Mouse (Mus musculus) erythroid progenitor cell, adult 5-6 weeks (primary cell): ENCODE data around the gene Aurka. TPM values are rescaled to one million over a fixed set of nuclear protein-coding genes. Genes with fewer than 3 reads are reported as not detected.

ENCODE experiments used
- ATAC-seq: replicated peaks from 2 replicates; pipeline ENCODE4 v1.8.0; 2016; ENCODE audit warnings: moderate number of reproducible peaks, mild to moderate bottlenecking, moderate TSS enrichment, inconsistent platforms; ENCODE audit not compliant: poor library complexity, low FRiP score, severe bottlenecking
- total RNA-seq, 2 experiments: library from RNA; stranded (forward) in 1 of 2; stranded (reverse) in 1 of 2; fragments of 150-400 nt in 1 of 2; fragments of 186-747, 209-891 nt in 1 of 2; gene quantifications; 2 replicates each; pipeline versions ENCODE4 v1.2.3 to v1.2.4; 2015 to 2017; ENCODE audit warnings: low replicate concordance in 2 of 2

The Aurka gene
- total RNA-seq, 2 experiments from 2014 or later = 198 to 316 TPM

GRCm38 (mm10) chr2:172343751-172344150 lies 26.6 kb downstream of the Aurka start:
- no peak for ATAC-seq

GRCm38 (mm10) chr2:172341606-172342005 lies 28.7 kb downstream of the Aurka start:
- no peak for ATAC-seq

GRCm38 (mm10) chr2:172340936-172341335 lies 29.4 kb downstream of the Aurka start:
- ATAC-seq = no peak

- no peak for ATAC-seq
Measured at GRCm38 (mm10) chr2:172338206-172338942, 32.0 kb downstream of the Aurka start.

- ATAC-seq = 0 out of 2 replicates have a peak, but pooled peaks have one; percentile 64
Measured at GRCm38 (mm10) chr2:172329179-172329578, 41.2 kb downstream of the Aurka start.

- ATAC-seq = no peak
Measured at GRCm38 (mm10) chr2:172328248-172328647, 42.1 kb downstream of the Aurka start.

GRCm38 (mm10) chr2:172320878-172321277 lies 49.5 kb downstream of the Aurka start:
- no peak for ATAC-seq

GRCm38 (mm10) chr2:172311731-172312130 lies 58.6 kb downstream of the Aurka start:
- no peak for ATAC-seq

- no peak for ATAC-seq
Measured at GRCm38 (mm10) chr2:172306544-172306943, 63.8 kb downstream of the Aurka start.

Other genes starting within 250 kb of the Aurka start
- not detected in 2 replicates for gene Mc3r, start 122.0 kb downstream of the Aurka start, total RNA-seq (2015; ENCODE audit: low replicate concordance)
- not detected in 2 replicates for gene Mc3r, start 122.0 kb downstream of the Aurka start, total RNA-seq (2017; ENCODE audit: low replicate concordance)
- 93.3 and 105 TPM in 2 replicates for gene Fam210b, start 25.0 kb downstream of the Aurka start, total RNA-seq (2015; ENCODE audit: low replicate concordance)
- gene Fam210b, start 25.0 kb downstream of the Aurka start, total RNA-seq (2017; ENCODE audit: low replicate concordance) = 66.6 and 77.2 TPM in 2 replicates
- 14.1 and 21.4 TPM in 2 replicates for gene Cstf1, start 146 bp upstream of the Aurka start, total RNA-seq (2015; ENCODE audit: low replicate concordance)
- gene Cstf1, start 146 bp upstream of the Aurka start, total RNA-seq (2017; ENCODE audit: low replicate concordance) = 17.1 and 42.2 TPM in 2 replicates
- gene Cass4, start 23.3 kb upstream of the Aurka start, total RNA-seq (2015; ENCODE audit: low replicate concordance) = not detected in 2 replicates
- 0.77 TPM in 1 of 2 replicates, not detected in the other for gene Cass4, start 23.3 kb upstream of the Aurka start, total RNA-seq (2017; ENCODE audit: low replicate concordance)
- 22.7 and 24.7 TPM in 2 replicates for gene Rtf2, start 70.0 kb upstream of the Aurka start, total RNA-seq (2015; ENCODE audit: low replicate concordance)
- 47.1 and 74.4 TPM in 2 replicates for gene Rtf2, start 70.0 kb upstream of the Aurka start, total RNA-seq (2017; ENCODE audit: low replicate concordance)
- not detected in 2 replicates for gene Gcnt7, start 88.1 kb upstream of the Aurka start, total RNA-seq (2015; ENCODE audit: low replicate concordance)
- gene Gcnt7, start 88.1 kb upstream of the Aurka start, total RNA-seq (2017; ENCODE audit: low replicate concordance) = not detected in 2 replicates
- gene Fam209, start 102.0 kb upstream of the Aurka start, total RNA-seq (2015; ENCODE audit: low replicate concordance) = not detected in 2 replicates
- gene Fam209, start 102.0 kb upstream of the Aurka start, total RNA-seq (2017; ENCODE audit: low replicate concordance) = 1.8 and 3.9 TPM in 2 replicates
- gene Tfap2c, start 179.1 kb upstream of the Aurka start, total RNA-seq (2015; ENCODE audit: low replicate concordance) = not detected in 2 replicates
- not detected in 2 replicates for gene Tfap2c, start 179.1 kb upstream of the Aurka start, total RNA-seq (2017; ENCODE audit: low replicate concordance)